Mouse (Mus musculus) CD4-positive naive resting alpha-beta T cell, adult 57 days (primary cell): ENCODE data around the gene Abcc1. TPM values are rescaled to one million over a fixed set of nuclear protein-coding genes. Genes with fewer than 3 reads are reported as not detected.

Experiments
- total RNA-seq: library from RNA; stranded (reverse); gene quantifications from one replicate; pipeline ENCODE4 v1.2.4, GENCODE M21; 2023

The Abcc1 gene
- 50.8 TPM for total RNA-seq

GRCm38 (mm10) chr16:14361362-14362098 lies at the start of gene Abcc1:
Gene Abcc1 (plus strand): TSS chr16:14361558.

DNA sequence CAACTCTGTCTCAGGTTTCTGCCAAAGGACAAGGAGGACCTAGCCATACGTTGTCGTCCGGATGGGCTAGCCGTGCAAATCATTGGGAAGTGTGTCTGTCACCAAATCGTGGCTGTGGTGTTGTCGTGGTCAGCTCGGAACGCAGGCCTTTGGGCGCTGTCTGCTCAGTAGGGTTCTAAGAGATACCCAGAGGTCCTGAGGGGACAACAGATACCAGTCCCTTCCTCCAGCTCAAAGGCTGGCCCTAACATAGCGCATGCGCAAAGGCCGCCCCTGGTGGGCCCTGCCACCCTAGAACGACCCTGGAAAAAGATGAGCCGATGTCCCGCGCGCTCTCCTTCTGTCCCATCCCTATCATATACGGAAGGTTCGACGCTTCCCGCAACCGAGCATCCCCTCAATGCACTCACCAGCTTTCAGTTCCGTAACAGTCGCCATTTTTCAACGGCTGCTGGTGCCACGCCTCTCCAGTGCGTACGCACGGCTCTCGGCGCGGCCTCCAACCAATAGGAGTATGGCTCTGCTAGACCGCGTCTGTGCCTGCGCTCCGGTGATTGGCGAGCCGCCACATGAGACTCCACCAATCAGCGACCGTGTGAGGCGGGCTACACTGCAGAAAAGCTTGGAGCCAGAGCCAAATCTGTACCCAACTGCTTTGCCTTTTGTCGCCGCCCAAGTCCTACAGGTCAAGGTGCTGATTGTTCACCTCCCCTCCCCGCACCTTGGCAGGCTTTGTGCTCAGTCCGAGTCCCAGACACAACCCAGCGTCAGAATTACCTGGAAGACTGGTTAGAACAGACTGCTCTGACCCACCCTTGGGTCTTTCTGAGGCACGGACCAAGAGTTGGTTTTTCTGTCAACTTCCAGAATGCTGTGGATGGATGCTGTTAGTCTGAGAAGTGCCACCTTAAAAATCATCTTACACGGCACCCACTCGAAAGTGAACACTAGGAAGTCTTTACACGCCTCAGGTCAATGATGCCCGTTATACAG lies 44.2 kb upstream of the Abcc1 start, which contains the start of gene Fopnl:
Fopnl (minus strand) TSS at position 522 of the 993 bp plus-strand sequence.

Other genes with a start within 250 kb of the Abcc1 start
- gene Nde1, start 198.3 kb upstream of the Abcc1 start, total RNA-seq: 35.1 TPM
- gene Marf1, start 198.2 kb upstream of the Abcc1 start, total RNA-seq: 61.5 TPM
- 0.27 TPM for gene Myh11, start 70.2 kb upstream of the Abcc1 start, total RNA-seq
- gene Fopnl, start 44.2 kb upstream of the Abcc1 start, total RNA-seq: 43.4 TPM
- not detected for gene A630010A05Rik, start 200.8 kb downstream of the Abcc1 start, total RNA-seq